In genomic region chr5:24328813-24329211, GRCm38 (mm10) we compare ENCODE assay signal across 8 mouse cellular contexts. TPM values are rescaled to one million over a fixed set of nuclear protein-coding genes. Genes with fewer than 3 reads are reported as not detected.
DNase-seq lines count a peak whose midpoint lies in the region; ATAC-seq lines count a peak whose summit lies in the region.

No protein-coding gene starts in this region.

- H3K4me2 ChIP-seq in liver, embryonic 11.5 days: peak overlapping the region; percentile 61
- H3K4me2 ChIP-seq in intestine, embryonic 16.5 days (ENCODE audit: low read depth, low read length): peak overlapping the region; percentile 51
- peak overlapping the region; percentile 56 for H3K4me2 ChIP-seq in neural tube, embryonic 15.5 days

- no peak overlapping the region for H3K27ac ChIP-seq in liver, embryonic 11.5 days (ENCODE audit: low read depth, low read length)
- H3K27ac ChIP-seq in forebrain, embryonic 10.5 days: peak overlapping the region; percentile 86
- H3K27ac ChIP-seq in intestine, embryonic 16.5 days (ENCODE audit: low read length): peak overlapping the region; percentile 60
- peak overlapping the region; percentile 80 for H3K27ac ChIP-seq in neural tube, embryonic 15.5 days (replicated peaks)

- peaks cover 9% of the 10 kb centered on the region for H3K4me1 ChIP-seq in liver, embryonic 11.5 days (replicated peaks; ENCODE audit: control insufficient read depth, insufficient read depth, low read length)
- H3K4me1 ChIP-seq in forebrain, embryonic 10.5 days: peaks cover 42% of the 10 kb centered on the region
- H3K4me1 ChIP-seq in intestine, embryonic 16.5 days (ENCODE audit: control insufficient read depth, insufficient read depth, low read length): peaks cover 22% of the 10 kb centered on the region
- peaks cover 32% of the 10 kb centered on the region for H3K4me1 ChIP-seq in neural tube, embryonic 15.5 days

- DNase-seq in liver, embryonic 11.5 days (ENCODE audit: low spot score): no peak
- DNase-seq in liver: no peak
- DNase-seq in forebrain, embryonic 10.5 days (ENCODE audit: extremely low spot score, low spot score): no peak
- no peak for DNase-seq in spleen, postnatal 10 days (ENCODE audit: low spot score in 2 of 2)
- DNase-seq in embryo, embryonic 9.5 days (ENCODE audit: extremely low spot score): no peak
- DNase-seq in spleen, postnatal 14 days (ENCODE audit: low spot score in 2 of 2): no peak

- ATAC-seq in liver, embryonic 11.5 days (replicated peaks; ENCODE audit: low FRiP score): no peak
- no peak for ATAC-seq in intestine, embryonic 16.5 days
- ATAC-seq in neural tube, embryonic 15.5 days (ENCODE audit: low FRiP score): peak; percentile 10

- H3K4me3 ChIP-seq in liver, embryonic 11.5 days (ENCODE audit: low read depth, low read length): peak overlapping the region; percentile 23; the same call in 1 of the 2 replicates
- H3K4me3 ChIP-seq in forebrain, embryonic 10.5 days: peak overlapping the region; percentile 50
- peak overlapping the region; percentile 26; the same call in 1 of the 2 replicates for H3K4me3 ChIP-seq in intestine, embryonic 16.5 days (ENCODE audit: low read length)
- H3K4me3 ChIP-seq in neural tube, embryonic 15.5 days (replicated peaks): peak overlapping the region; percentile 20; the same call in 1 of the 2 replicates

- 0 out of 2 replicates have a peak overlapping the region, but pooled peaks have one; percentile 26 for H3K9ac ChIP-seq in liver, embryonic 11.5 days (ENCODE audit: low read depth, low read length)
- peak overlapping the region; percentile 49 for H3K9ac ChIP-seq in intestine, embryonic 16.5 days (ENCODE audit: low read depth, low read length)
- peak overlapping the region; percentile 31 for H3K9ac ChIP-seq in neural tube, embryonic 15.5 days (replicated peaks)

- no peaks in the 10 kb centered on the region for H3K36me3 ChIP-seq in liver, embryonic 11.5 days (ENCODE audit: control insufficient read depth, insufficient read depth, low read length)
- H3K36me3 ChIP-seq in forebrain, embryonic 10.5 days (replicated peaks): peaks cover 37% of the 10 kb centered on the region
- H3K36me3 ChIP-seq in intestine, embryonic 16.5 days (ENCODE audit: control insufficient read depth, insufficient read depth, low read length): no peaks in the 10 kb centered on the region
- H3K36me3 ChIP-seq in neural tube, embryonic 15.5 days: peaks cover 47% of the 10 kb centered on the region

- H3K9me3 ChIP-seq in liver, embryonic 11.5 days (ENCODE audit: control insufficient read depth, low read length): no peaks in the 10 kb centered on the region
- H3K9me3 ChIP-seq in forebrain, embryonic 10.5 days: no peaks in the 10 kb centered on the region; the same call in 1 of the 2 replicates
- H3K9me3 ChIP-seq in intestine, embryonic 16.5 days (ENCODE audit: control insufficient read depth, low read length): no peaks in the 10 kb centered on the region
- no peaks in the 10 kb centered on the region for H3K9me3 ChIP-seq in neural tube, embryonic 15.5 days (replicated peaks)

- H3K27me3 ChIP-seq in liver, embryonic 11.5 days (replicated peaks; ENCODE audit: control insufficient read depth, insufficient read depth, low read length): peaks cover 60% of the 10 kb centered on the region
- H3K27me3 ChIP-seq in forebrain, embryonic 10.5 days (ENCODE audit: poor library complexity, severe bottlenecking): peaks cover 75% of the 10 kb centered on the region
- no peaks in the 10 kb centered on the region for H3K27me3 ChIP-seq in intestine, embryonic 16.5 days (replicated peaks; ENCODE audit: control insufficient read depth, insufficient read depth, low read length)
- no peaks in the 10 kb centered on the region for H3K27me3 ChIP-seq in neural tube, embryonic 15.5 days (replicated peaks)

- 74% methylated on average over 6 of the region's 6 CpGs for WGBS in liver, embryonic 11.5 days
- WGBS in forebrain, embryonic 10.5 days: 80% methylated on average over 6 of the region's 6 CpGs
- WGBS in intestine, embryonic 16.5 days: 79% methylated on average over 6 of the region's 6 CpGs
- 51% methylated on average over 6 of the region's 6 CpGs for WGBS in neural tube, embryonic 15.5 days

RNA-seq across cellular contexts. Expression of gene Kcnh2, which starts 22.6 kb away (rescaled TPM):
- polyA plus RNA-seq in liver, embryonic 11.5 days (2014; fragmentation: Nextera tagmentation; extraction: Ambion mirVana): 2.5 and 3.8 TPM in 2 replicates
- 17.8 and 21.3 TPM in 2 replicates for polyA plus RNA-seq in forebrain, embryonic 10.5 days (2016; fragmentation: Nextera tagmentation; extraction: Ambion mirVana)
- 3.1 and 5.8 TPM in 2 replicates for polyA plus RNA-seq in intestine, embryonic 16.5 days (2015; fragmentation: Nextera tagmentation; extraction: Ambion mirVana)
- polyA plus RNA-seq in neural tube, embryonic 15.5 days (2015; fragmentation: Nextera tagmentation; extraction: Ambion mirVana): 12.7 and 18.2 TPM in 2 replicates

RNA-seq across cellular contexts. Expression of gene Nos3, which starts 35.8 kb away (rescaled TPM):
- 6.4 and 7.2 TPM in 2 replicates for polyA plus RNA-seq in liver, embryonic 11.5 days (2014; fragmentation: Nextera tagmentation; extraction: Ambion mirVana)
- polyA plus RNA-seq in forebrain, embryonic 10.5 days (2016; fragmentation: Nextera tagmentation; extraction: Ambion mirVana): 7.6 and 8.1 TPM in 2 replicates
- 7.0 and 7.7 TPM in 2 replicates for polyA plus RNA-seq in intestine, embryonic 16.5 days (2015; fragmentation: Nextera tagmentation; extraction: Ambion mirVana)
- 9.3 and 10.6 TPM in 2 replicates for polyA plus RNA-seq in neural tube, embryonic 15.5 days (2015; fragmentation: Nextera tagmentation; extraction: Ambion mirVana)
